Mouse (Mus musculus) olfactory bulb, adult 2 months (tissue): ENCODE measurements around the gene Olfr332.

Source experiments
- CTCF ChIP-seq: fragments of 200-500 bp; IDR thresholded peaks from 2 replicates; pipeline ENCODE4 v1.5.1; 2012; ENCODE audit warnings: low read depth, mild to moderate bottlenecking, low read length, moderate library complexity; ENCODE audit not compliant: insufficient read depth
- POLR2A ChIP-seq: fragments of 200-500 bp; IDR thresholded peaks from 2 replicates; pipeline ENCODE4 v1.6.1; 2012; ENCODE audit warnings: mild to moderate bottlenecking, low read depth, low read length, moderate library complexity; ENCODE audit not compliant: insufficient read depth

DNA sequence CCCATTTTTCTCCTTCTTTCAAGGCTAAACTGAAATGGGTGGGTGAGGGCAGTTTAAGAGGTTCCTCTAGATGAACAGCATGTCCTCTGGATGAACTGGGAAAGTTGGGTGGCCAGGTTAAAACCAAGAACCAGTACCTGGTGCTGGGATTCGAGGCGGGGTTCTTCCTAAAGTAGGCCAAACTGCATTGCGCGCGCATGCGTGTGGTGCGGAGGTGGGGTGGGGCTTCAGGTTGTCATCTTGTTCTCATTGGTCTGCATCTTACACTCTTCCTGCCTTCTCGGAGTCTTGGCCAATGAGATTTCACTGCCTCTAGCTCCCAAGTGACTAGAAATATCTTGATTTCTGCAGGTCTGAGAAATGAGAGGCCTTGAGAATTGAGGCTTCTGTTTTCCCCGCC, 39.6 kb downstream of the Olfr332 start, which contains the start of gene Lypd9:
- no peak for TF ChIP-seq CTCF
- TF ChIP-seq POLR2A, result no peak
